Mouse (Mus musculus): ENCODE data around the gene Add2. TPM values are rescaled to one million over a fixed set of nuclear protein-coding genes. Genes with fewer than 3 reads are reported as not detected.

Gene Add2
- total RNA-seq, 2 experiments from 2014 or later: 0.31 to 0.33 TPM

DNA sequence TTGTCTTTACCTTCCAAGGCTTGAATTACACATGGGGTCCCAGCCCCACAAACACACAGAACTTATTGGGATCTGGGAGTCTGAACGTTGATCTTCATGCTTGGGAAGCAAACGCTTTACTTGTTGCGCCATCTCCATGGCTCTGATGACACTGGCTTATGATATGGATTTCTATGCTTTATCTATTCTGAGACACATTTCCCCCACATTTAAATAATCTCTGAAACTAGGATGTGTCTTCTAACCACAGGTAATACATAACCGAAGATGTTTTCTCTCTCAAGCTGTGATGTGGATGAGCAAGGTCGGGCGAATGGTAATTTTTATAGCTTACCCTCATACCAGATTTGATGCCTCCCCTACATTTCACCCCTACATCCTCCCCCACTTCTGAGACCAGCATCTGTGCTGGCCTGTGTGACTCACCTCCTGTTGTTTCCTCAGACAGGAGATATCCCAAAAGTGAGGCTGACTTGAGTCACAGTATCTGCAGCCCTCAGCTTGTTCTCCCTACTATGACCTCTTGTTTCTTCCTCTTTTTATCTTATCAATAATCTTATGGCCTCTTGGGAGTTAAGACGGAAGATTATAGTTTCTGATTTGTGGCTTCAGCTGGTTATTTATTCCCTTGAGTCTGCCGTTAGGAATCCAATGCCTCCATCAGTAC lies 46.2 kb downstream of the Add2 start:
- intact Hi-C loops (cut with DNase I; ENCODE audit: low total_unique reads): no loop called here
- no peak for DNase-seq

DNA sequence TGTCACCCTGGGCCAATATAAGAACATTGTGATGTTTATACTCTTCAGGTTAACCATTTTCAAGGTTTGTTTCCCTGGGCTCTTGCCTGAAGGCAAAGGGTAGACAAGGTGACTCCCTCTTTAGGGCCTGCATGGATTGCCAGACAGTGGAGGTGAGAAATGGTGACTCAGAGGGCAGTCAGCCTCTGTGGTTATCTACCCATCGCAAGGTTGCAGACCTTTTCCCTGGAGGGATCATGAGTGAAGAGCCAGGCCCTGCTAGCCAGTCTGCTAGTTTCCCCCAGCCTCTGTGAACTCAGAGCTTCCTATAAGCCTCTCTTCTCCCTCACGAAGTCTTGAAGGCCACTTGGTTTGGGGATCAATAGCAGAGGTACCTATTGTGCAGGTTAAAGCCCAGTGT lies 48.0 kb downstream of the Add2 start:
- DNase-seq: no peak
- intact Hi-C loops (cut with DNase I; ENCODE audit: low total_unique reads): no loop called here

GRCm38 (mm10) chr6:86077880-86078279 lies 49.4 kb downstream of the Add2 start:
- intact Hi-C loops (cut with DNase I; ENCODE audit: low total_unique reads): no loop called here
- DNase-seq: no peak

DNA sequence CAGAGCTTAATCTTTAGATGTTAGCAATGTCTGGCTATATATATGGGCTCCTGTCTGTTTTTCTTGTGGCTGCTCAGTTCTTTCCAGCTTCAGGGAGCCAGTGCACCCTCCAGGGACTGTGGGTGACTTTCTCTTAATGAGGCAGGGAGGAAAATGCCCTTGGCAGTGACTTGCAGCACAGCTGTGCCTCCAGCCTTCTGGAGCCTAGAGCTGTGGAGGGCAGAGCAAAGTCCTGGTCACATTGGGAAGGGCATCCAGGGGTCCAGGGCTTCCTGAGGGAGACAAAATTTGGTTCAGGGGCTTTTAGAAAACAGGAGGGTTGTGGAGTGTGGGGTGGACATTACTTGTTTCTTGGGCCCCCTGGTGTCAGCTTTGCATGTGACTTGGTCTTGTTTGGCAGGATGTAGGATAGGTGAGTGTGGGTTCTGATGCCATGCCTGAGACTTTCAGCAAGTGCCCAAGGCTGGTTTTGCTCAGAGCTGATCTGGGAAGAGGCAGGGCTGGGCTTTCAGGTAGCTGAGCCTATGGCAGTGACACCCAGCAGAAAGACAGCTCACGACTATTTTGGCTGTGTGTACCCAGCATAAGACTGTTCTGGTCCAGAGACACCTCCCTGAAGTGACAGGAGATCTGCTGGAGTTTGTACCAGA lies 50.0 kb downstream of the Add2 start:
- intact Hi-C loops (cut with DNase I; ENCODE audit: low total_unique reads): no loop called here
- DNase-seq: no peak

DNA sequence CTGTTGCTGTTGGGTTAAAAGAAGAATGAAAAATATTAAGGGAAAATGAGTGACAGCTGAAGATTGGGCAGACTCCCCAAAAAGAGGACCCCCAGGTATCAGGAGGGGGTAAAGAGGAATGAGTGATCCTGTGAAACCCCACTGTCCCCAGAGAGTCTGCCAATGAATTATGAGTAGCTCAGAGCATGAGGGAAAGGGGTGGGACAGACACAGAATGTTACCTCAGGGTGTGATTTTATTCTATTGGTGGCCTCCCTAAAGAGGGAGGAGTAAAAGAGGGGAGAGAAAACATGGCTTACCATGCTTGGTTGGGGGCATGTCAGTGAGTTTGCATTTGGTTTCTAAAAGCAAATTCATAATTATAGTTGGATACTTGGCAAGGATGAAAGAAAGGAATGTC lies 50.8 kb downstream of the Add2 start:
- DNase-seq: no peak
- intact Hi-C loops (cut with DNase I; ENCODE audit: low total_unique reads): no loop called here

DNA sequence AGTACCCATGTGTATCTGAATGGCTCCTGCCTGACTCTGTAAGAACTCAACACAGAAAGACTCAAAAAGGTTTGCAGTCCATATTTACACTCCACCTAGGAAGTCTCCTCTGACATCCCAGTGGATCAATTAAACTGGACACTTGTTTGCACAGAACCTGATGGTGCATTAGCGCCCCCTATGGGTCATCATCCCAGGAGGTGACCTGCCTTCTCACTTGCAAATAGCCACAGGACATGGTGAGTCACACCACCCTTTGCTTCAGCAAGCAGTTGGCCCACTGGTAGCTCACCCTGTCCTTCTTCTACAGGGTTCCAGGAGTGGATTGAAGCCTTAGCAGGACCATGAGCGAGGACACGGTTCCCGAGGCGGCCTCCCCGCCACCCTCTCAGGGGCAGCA lies 57.0 kb downstream of the Add2 start:
- peak; percentile 39 for DNase-seq
- intact Hi-C loops (cut with DNase I; ENCODE audit: low total_unique reads): no loop called here

DNA sequence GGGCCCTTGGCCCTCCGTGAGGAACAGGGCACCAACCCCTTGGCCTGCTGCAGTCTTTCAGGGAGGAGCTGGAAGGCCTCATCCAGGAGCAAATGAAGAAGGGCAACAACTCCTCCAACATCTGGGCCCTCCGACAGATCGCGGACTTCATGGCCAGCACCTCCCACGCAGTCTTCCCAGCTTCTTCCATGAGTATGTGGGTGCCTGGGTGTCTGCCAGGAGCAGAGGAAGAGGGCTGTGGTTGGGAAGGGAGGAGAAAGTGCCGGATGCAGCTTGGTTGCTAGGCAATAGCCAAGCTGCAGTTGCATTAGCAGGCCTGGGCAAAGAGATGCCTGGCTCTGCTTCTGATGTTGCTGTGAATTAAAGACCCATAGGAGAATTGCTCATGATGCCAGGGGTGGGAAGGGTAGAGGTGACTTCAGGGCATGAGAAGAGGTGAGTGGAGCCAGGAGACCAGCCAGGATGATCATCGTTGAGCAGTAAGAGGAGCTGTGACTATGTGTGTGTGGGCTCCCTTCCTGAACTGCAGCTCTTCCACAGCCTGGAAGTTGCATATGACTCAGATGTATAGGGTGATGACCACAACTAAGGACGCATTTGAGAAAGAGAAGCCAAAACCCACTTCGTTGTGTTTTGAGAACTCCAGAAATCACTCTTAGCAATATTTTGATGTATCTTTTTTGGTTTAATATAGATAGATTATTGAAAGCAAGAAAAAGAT lies 58.5 kb downstream of the Add2 start:
- intact Hi-C loops (cut with DNase I; ENCODE audit: low total_unique reads): no loop called here
- peak; percentile 60 for DNase-seq

GRCm38 (mm10) chr6:86087813-86088212 lies 59.3 kb downstream of the Add2 start:
- DNase-seq: no peak
- intact Hi-C loops (cut with DNase I; ENCODE audit: low total_unique reads): no loop called here

GRCm38 (mm10) chr6:86094202-86094838 lies 65.8 kb downstream of the Add2 start:
- intact Hi-C loops (cut with DNase I; ENCODE audit: low total_unique reads): no loop called here
- DNase-seq: no peak

DNA sequence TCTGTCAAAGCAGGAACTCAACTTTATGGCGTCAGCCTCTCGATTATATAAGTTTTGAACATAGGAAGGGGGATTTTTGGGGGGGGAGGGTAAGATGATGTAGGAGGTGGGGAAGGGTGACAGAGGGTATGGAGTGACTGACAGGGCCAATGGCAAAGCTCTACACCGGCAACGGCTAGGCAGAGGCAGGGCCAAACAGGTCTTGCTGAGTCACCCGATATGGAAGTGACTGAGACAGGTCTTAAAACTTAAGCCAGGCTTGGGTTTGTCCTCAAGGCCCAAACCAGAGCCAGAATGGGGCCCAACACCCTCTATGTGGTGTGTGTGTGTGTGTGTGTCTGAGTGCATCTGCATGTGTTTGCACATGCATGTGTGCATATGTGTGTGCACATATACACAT lies 67.0 kb downstream of the Add2 start:
- intact Hi-C loops (cut with DNase I; ENCODE audit: low total_unique reads): no loop called here
- no peak for DNase-seq

GRCm38 (mm10) chr6:86096733-86097132 lies 68.3 kb downstream of the Add2 start:
- DNase-seq: no peak
- intact Hi-C loops (cut with DNase I; ENCODE audit: low total_unique reads): no loop called here

DNA sequence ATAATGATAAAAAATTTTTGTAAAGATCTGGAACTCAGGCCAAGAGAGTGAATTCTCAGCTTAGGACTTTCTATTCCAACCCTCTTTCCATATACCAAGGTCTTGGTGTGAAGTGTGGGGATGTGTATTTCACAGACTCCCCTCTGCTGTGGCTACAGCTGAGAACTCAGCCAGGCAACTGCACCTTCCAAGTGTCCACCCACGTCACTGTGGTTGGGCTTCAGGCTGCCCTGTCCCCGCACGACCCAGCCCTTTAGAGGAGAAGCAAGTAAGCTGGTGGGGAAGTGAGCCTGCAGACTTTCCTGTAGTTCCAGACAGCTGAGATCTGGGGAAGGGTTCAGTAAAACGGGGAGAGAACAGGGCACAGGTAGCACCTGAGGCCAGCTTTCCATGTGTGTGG lies 68.7 kb downstream of the Add2 start:
- DNase-seq: peak; percentile 42
- intact Hi-C loops (cut with DNase I; ENCODE audit: low total_unique reads): no loop called here

DNA sequence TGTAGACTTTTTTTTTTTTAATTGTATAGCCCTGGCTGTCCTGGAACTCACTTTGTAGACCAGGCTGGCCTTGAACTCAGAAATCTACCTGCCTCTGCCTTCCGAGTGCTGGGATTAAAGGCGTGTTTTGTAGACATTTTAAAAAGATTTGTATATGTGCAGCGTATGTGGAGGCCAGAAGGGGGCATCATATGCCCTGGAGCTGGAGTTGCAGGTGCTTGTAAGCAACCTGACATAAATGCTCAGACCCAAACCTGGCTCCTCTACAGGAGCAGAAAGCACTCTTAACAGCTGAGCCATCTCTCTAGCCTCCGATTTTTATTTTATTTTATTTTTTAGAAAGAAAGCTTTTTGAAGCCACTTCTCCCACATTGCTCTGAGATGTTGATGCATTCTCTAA lies 70.5 kb downstream of the Add2 start:
- DNase-seq: no peak
- intact Hi-C loops (cut with DNase I; ENCODE audit: low total_unique reads): no loop called here

DNA sequence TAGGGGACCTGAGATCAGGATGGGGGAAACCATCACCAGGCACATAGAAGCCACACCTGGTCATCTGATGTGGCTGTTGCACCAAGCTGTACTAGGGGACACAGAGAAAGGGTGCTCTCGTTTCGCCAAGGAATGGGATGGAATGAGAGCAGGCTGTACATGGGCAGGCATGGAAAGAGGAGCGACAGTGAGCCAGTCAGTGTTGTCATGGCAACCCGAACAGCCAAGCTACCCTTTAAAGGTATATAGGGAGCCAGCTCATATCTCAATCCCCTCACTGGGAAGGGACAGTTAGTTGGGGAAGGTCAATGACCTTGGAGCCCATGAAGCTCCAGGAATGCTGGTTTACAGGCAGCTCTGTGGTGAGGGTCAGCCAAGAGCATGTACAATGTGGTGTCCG lies 73.0 kb downstream of the Add2 start:
- intact Hi-C loops (cut with DNase I; ENCODE audit: low total_unique reads): no loop called here

GRCm38 (mm10) chr6:86102874-86103273 lies 74.4 kb downstream of the Add2 start:
- no peak for DNase-seq
- intact Hi-C loops (cut with DNase I; ENCODE audit: low total_unique reads): no loop called here

More for the DNA sequence above, 73.0 kb downstream of the Add2 start:
- DNase-seq: no peak

- DNase-seq: no peak
- intact Hi-C loops (cut with DNase I; ENCODE audit: low total_unique reads): no loop called here
These were observed 75.1 kb downstream of the Add2 start for GRCm38 (mm10) chr6:86103614-86104013.

GRCm38 (mm10) chr6:86104719-86105118 lies 76.2 kb downstream of the Add2 start:
- no peak for DNase-seq

DNA sequence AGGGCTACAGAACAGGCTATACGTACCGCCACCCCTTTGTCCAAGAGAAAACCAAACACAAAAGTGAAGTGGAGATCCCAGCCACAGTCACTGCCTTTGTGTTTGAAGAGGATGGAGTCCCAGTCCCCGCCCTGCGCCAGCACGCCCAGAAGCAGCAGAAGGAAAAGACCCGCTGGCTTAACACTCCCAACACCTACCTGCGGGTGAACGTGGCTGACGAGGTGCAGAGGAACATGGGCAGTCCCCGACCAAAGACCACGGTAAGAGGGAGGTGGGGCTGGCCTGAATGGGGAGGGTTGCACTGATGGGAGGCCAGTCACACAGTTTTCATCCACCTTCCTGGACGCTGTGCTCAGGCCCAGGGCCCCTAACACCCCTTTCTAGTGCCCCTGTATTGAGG lies 77.6 kb downstream of the Add2 start:
- no peak for DNase-seq
- intact Hi-C loops (cut with DNase I; ENCODE audit: low total_unique reads): no loop called here

More at GRCm38 (mm10) chr6:86104719-86105118, 76.2 kb downstream of the Add2 start:
- intact Hi-C loops (cut with DNase I; ENCODE audit: low total_unique reads): no loop called here

GRCm38 (mm10) chr6:86107101-86107500 lies 78.6 kb downstream of the Add2 start:
- DNase-seq: no peak
- intact Hi-C loops (cut with DNase I; ENCODE audit: low total_unique reads): no loop called here

DNA sequence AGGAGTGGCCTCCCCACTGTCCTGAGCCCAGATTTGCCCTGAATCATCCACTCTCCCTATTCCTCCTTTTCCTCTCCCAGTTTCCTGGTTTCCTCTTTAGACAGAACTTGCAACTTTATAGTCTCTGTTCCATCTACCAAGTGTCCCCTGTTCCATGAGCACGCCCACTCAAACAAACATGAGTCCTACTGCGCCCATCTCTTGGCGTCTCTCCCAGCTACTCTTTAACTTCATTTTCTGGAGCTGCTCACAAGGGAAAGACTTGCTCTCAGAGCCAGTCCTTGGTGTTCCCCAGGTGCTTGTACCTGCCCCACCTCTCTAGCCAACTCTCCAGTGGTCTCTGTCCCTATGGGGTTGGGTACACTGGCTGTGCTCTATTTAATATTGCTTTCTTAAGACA lies 87.4 kb downstream of the Add2 start:
- DNase-seq: no peak
- intact Hi-C loops (cut with DNase I; ENCODE audit: low total_unique reads): no loop called here
